Mouse (Mus musculus) Muller cell, postnatal 12 days (primary cell): ENCODE results near the gene Ppp1r11.
"Not testable (repeated sequence)": the region's sequence is repeated elsewhere in the genome, so short reads cannot be mapped to it uniquely, and the experiment has no call there.

Experiments
- DNase-seq: peaks from one replicate; pipeline ENCODE4 v3.0.0-alpha.2; 2015; ENCODE audit errors: inconsistent ontology term

Gene Ppp1r11

DNA sequence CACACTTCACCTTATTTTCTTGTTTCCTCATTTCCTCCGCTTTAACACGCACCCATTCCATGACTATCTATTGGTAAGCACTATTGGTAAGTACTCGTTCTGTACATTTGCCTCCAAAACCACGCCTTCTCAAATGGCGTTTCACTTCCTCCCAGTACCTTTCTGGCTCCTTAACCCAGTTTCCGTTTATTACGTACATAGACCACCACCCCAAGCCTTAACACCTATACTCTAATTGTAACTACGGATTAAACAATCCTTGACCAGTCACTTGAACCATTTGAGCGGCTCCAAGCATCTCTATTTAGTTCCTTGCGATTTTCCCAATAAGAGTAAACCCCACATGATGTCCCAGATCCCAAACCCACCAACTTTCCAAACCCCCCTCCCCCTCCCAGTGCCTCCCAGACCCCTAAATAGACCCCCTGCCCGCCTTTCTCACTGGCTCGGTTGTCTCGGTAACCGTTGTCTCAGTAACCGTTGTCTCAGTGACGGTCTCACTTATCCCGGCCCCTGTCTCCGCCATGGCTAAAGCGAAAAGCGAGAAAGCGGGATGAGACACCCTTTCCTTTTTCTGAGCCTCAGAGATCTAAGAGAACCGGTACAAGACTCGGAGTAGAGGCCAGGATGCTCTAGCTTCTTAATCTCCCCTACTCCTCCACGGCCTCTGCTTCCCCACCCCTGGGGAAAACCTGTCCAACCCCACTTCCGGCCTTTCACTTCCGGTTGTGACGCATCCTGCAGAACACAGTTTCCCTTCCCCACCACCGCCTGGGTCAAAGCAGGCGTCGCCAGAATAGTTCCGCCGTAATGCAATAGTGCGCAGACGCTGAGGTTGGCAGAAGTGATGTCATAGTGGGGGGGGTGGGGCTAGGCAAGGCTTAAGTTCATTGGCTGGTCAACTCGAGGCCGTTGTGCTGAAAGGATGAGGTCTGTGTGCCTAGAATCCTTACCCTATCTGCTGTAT lies at the start of gene Ppp1r11:
Gene Ppp1r11 (minus strand): TSS at position 761 of the 967 bp plus-strand sequence.
- DNase-seq: peak; percentile 99

- DNase-seq: no peak
Observed at GRCm38 (mm10) chr17:37000863-37001262, 49.3 kb upstream of the Ppp1r11 start, which contains the start of gene Zfp57. TSS of gene Zfp57 (plus strand) at chr17:37001163.

GRCm38 (mm10) chr17:36998477-36998876 lies 46.9 kb upstream of the Ppp1r11 start:
- DNase-seq: no peak

DNA sequence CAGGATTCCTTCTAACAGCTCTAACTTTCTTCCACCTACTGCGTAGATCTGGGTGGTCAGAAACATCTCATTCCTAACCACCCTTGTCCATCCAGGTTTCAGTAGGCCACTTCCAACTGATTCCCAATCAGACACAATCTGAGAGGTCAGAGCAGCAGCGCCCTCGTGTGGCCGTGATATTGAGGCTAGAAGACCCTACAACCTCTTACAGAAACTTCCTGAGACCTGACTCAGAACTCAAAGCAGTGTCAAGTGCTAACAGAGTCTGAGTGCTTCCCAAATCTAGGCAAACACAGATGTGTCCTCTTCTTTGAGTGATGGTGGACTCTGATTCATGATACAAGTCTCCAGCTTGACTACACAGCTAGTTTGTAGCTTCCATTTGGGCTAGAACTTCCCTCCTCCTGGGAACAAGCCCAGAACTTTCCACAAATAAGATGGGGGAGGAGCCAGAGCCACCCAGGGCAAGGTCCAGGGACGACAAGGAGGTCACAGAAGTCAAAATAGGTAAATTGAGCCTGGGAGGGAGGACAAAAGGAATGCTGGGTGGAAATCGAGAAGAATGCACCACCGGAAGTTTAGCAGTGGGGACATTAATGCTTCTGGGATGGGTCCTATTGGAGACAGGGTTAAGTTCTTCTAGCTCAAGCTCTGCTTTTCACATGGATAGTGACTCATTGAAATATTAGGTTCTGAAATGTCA lies 45.6 kb upstream of the Ppp1r11 start:
- DNase-seq: peak; percentile 59

GRCm38 (mm10) chr17:36995448-36995847 lies 43.9 kb upstream of the Ppp1r11 start:
- no peak for DNase-seq

GRCm38 (mm10) chr17:36994528-36994927 lies 43.0 kb upstream of the Ppp1r11 start:
- no peak for DNase-seq

DNA sequence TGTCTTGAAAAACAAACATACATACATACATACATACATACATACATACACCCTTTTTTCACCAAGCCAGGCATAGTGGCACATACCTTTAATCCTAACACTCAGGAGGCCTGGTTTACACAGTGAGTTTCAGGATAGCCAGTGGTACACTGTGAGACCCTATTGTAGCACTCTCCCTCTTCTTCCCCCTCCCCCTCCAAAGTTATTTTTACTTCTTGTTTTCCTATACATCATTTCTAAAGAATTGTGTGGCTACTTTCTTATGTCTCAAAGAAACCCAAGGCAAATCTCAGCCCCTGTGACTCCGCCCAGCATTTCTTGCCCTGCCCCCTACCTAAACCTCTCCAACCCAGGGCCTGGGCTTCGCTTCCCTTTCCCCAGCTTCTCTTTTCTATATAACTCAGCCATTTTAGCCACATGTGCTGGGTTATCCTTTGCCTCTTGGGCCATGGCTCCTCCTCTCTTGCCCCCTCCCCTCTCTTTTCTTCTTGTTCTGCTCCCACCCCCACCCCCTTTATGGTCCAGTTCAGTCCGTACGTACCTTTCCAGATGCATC lies 42.3 kb upstream of the Ppp1r11 start:
- no peak for DNase-seq

DNA sequence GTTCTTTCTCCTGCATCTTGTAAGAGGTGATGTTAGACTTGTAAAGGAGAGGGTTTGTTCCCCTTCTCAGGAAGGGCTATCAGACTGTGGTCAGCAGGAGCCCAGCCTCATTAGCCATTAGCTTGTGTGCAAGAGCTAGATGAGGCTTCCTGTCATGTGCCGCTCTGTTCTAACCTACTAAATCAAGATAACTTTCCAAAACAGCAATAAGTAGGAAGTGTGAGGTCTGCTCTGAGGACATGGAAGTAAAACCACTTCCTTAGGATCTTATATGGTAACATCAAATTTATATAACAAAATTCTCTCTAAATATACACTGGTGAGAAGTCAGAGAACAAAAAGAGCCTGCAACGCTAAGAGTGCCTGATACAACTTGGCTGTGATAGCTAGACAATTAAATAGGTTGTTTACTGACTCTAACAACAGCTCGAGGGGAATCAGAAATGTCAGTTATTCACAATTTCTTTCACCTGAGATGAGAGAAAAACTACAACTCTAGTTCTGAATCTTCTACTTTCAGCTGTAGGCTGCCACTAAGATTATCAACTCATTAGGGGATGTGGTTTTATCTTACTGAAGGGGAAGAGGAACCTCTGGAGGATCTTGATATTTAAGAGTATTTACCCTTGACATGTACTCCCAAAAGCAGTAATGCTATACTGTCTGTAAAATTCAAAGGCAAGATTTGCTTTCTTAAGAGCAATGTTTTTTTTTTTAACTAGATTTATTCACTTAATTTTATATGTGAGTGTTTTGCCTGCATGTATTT lies 41.0 kb upstream of the Ppp1r11 start:
- DNase-seq: no peak

DNA sequence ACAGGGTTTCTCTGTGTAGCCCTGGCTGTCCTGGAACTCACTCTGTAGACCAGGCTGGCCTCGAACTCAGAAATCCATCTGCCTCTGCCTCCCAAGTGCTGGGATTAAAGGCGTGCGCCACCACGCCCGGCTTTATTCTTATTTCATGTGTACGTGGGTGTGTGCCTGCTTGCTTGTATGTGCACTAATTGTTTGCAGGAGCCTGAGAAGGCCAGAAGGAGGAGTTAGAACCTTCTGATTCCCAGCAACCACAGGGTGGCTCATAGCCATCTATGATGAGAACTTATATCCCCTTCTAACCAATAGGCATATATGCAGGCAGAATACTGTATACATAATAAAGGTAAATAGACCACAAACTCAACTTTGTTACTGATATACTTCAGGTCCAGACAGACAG lies 39.1 kb upstream of the Ppp1r11 start:
- not testable (repeated sequence) for DNase-seq

DNA sequence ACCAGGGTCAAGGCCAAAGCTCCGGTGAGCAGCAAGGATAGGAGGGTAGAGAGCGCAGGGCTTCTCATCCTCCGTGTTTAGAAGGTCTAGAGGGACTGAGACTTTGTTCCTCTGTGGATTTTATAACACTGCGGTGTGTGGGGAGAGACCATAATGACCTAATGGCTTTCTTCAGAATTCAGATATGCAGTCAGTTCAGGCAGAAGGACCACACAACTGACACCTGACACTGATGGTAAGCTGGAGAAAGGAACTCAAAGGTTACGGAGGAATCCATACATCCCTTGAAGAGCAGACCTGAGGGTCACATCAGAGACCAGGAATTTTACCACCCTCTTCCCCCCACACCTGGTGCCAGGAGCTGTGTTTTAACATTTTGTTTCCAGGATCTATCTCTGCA lies 37.9 kb upstream of the Ppp1r11 start, which contains the start of gene H2-M5:
Gene H2-M5 (minus strand): TSS at position 101 of the 400 bp plus-strand sequence.
- DNase-seq: no peak

- no peak for DNase-seq
Observed at GRCm38 (mm10) chr17:36988475-36988874, 36.9 kb upstream of the Ppp1r11 start.

GRCm38 (mm10) chr17:36982253-36983155 lies 31.0 kb upstream of the Ppp1r11 start:
- no peak for DNase-seq

- no peak for DNase-seq
Observed at GRCm38 (mm10) chr17:36981845-36982244, 30.3 kb upstream of the Ppp1r11 start.

GRCm38 (mm10) chr17:36981221-36981813 lies 29.8 kb upstream of the Ppp1r11 start, which contains the start of gene 2410137M14Rik:
TSS of gene 2410137M14Rik (minus strand) at chr17:36981237.
- no peak for DNase-seq

DNA sequence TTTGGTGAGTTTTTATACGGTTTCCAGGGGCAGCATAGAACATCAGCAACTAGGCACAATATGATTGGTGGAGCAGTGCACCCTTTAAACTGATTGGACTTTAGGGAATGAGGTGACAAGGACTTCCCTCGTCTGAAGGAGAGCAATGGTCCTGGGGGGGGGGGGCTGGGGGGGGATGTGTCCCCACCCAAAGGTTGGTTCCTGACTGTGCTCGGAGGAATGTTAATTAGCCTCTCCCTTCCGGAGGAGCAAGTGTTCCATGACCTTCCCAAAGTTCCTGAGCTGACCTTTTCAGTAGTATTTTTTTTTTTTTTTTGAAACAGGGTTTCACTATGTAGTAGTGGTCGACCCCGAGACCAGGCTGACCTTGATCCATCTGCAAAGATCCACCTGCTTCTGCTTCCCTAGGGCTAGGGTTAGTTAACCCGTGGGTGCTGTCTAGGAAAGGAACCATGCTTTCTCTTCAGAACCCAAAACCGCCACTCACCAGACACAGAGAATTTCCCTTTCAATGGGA lies 21.8 kb upstream of the Ppp1r11 start:
- no peak for DNase-seq

DNA sequence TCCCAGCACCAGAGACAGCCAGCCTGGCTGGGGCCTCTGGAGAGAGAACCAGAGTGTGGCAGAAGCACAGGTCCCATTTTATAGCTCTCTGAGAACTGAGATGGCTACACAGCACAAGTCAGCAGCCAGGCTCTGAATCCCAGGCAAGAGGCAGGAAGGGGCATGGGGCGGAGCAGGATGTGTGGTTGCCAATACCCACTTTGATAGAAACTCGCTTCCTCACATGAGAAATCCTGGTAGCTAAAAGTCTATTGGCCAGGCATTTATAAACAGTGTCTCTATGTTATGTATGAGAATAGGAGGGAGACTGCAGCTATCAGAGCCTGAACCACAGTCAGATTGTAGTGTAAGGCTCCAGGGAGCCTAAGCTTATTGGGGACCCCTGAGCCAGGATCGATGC lies 21.2 kb upstream of the Ppp1r11 start:
- no peak for DNase-seq

DNA sequence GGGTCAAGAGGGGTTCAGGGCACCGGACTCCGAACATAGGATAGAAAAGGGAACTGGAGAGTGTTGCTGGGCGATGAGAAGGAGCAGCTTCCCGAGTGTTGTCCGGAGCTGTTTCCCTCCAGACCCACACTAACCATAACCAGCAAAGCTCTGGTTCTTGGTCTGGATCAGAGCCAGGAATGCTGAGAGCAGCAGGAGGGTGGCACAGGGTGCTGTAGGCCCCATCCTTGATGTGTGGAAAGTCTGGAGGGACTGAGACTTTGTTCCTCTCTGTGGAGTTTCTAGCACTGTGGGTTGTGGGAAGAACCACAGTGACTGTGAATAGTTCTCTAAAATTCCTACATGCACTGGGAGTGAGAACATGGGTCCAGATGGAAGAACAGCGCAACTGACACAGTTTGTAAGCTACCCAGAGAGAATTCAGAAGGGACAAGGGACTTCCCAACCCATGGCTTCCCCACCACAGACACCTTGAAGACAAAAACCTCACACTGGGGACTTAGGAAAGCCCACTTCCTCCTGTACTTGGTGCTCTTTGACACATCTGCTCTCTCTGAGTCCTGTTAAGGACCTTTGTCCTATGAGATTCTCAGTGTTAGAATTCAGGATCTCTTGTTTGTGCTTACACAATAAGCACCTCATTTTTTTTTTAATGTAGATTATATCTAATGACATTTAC lies 19.8 kb upstream of the Ppp1r11 start:
- DNase-seq: no peak

GRCm38 (mm10) chr17:36970316-36970890 lies 18.9 kb upstream of the Ppp1r11 start:
- DNase-seq: no peak

GRCm38 (mm10) chr17:36966875-36967274 lies 15.3 kb upstream of the Ppp1r11 start:
- no peak for DNase-seq
